In the genomic region with DNA sequence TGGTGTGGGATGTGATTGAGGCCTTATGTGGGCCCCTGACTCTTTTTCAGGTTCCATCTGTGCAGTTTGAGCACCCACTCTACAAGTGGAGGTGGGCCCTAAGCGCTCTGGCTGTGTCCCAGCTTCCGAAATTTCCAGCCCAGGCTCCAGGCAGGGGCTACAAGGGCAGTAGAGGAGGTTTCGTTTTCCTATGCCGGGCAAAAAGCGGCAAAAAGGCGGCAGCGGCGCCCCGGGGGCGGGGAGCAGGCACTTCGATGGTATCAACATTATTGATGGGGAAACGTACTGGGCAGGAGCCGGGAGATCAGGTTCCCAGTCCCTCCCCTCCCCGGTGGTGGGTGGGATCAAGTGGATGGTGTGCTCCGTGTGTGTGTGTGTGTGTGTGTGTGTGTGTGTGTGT, we compare ENCODE assay signal across 7 mouse cellular contexts. TPM values are rescaled to one million over a fixed set of nuclear protein-coding genes. Genes with fewer than 3 reads are reported as not detected.
DNase-seq lines count a peak whose midpoint lies in the region; ATAC-seq and TF ChIP-seq lines count a peak whose summit lies in the region.

No protein-coding gene starts in this region.

- H3K4me2 ChIP-seq in heart, postnatal 0 days (ENCODE audit: low read depth, low read length), result peak overlapping the region; percentile 50
- peak overlapping the region; percentile 85 for H3K4me2 ChIP-seq in neural tube, embryonic 14.5 days (ENCODE audit: low read depth, low read length)

- 4% methylated on average over 14 of the region's 15 CpGs for WGBS in heart, postnatal 0 days
- 0% methylated on average over 14 of the region's 15 CpGs for WGBS in limb, embryonic 10.5 days
- 0% methylated on average over 11 of the region's 15 CpGs for WGBS in neural tube, embryonic 14.5 days

- no peak for TF ChIP-seq EP300 in heart, postnatal 0 days (IDR thresholded peaks at IDR 0.05; ENCODE audit: low read depth)

- no peaks in the 10 kb centered on the region for H3K9me3 ChIP-seq in heart, postnatal 0 days (replicated peaks; ENCODE audit: control insufficient read depth, low read length)
- H3K9me3 ChIP-seq in limb, embryonic 10.5 days (replicated peaks), result no peaks in the 10 kb centered on the region
- no peaks in the 10 kb centered on the region for H3K9me3 ChIP-seq in neural tube, embryonic 14.5 days (ENCODE audit: control insufficient read depth, low read length)

- peak; percentile 24 to 38 for DNase-seq in urinary bladder, adult 18-20 months (ENCODE audit: low spot score in 2 of 2)
- DNase-seq in urinary bladder, postnatal 10 days (ENCODE audit: low spot score), result no peak
- DNase-seq in heart, postnatal 0 days (ENCODE audit: low spot score), result no peak
- peak; percentile 79 for DNase-seq in limb, embryonic 10.5 days (ENCODE audit: low spot score)
- DNase-seq in cerebellum, adult 11 months, result no peak
- DNase-seq in spleen, postnatal 10 days (ENCODE audit: low spot score in 2 of 2), result no peak

- H3K27ac ChIP-seq in heart, postnatal 0 days (ENCODE audit: low read depth), result no peak overlapping the region
- H3K27ac ChIP-seq in limb, embryonic 10.5 days, result peak overlapping the region; percentile 98
- peak overlapping the region; percentile 78 for H3K27ac ChIP-seq in neural tube, embryonic 14.5 days (ENCODE audit: low read depth, low read length)

- no peaks in the 10 kb centered on the region for H3K36me3 ChIP-seq in heart, postnatal 0 days (replicated peaks; ENCODE audit: control insufficient read depth, insufficient read depth, low read length)
- H3K36me3 ChIP-seq in limb, embryonic 10.5 days, result no peaks in the 10 kb centered on the region
- H3K36me3 ChIP-seq in neural tube, embryonic 14.5 days (ENCODE audit: control insufficient read depth, insufficient read depth, low read length), result no peaks in the 10 kb centered on the region

- H3K4me1 ChIP-seq in heart, postnatal 0 days (ENCODE audit: control insufficient read depth, insufficient read depth), result peaks cover 18% of the 10 kb centered on the region; the same call in 1 of the 2 replicates
- peaks cover 56% of the 10 kb centered on the region for H3K4me1 ChIP-seq in limb, embryonic 10.5 days
- H3K4me1 ChIP-seq in neural tube, embryonic 14.5 days (ENCODE audit: control insufficient read depth, insufficient read depth, low read length), result peaks cover 14% of the 10 kb centered on the region; the same call in 1 of the 2 replicates

- peaks cover 98% of the 10 kb centered on the region for H3K27me3 ChIP-seq in heart, postnatal 0 days (ENCODE audit: control insufficient read depth, insufficient read depth, low read length)
- peaks cover 73% of the 10 kb centered on the region for H3K27me3 ChIP-seq in limb, embryonic 10.5 days (ENCODE audit: low read depth, poor library complexity, severe bottlenecking)
- H3K27me3 ChIP-seq in neural tube, embryonic 14.5 days (ENCODE audit: control insufficient read depth, insufficient read depth, low read length), result no peaks in the 10 kb centered on the region; the same call in 1 of the 2 replicates

- ATAC-seq in heart, postnatal 0 days (ENCODE audit: insufficient read depth, low read depth), result no peak
- no peak for ATAC-seq in neural tube, embryonic 14.5 days (ENCODE audit: low read depth)

- peak overlapping the region; percentile 31 for H3K4me3 ChIP-seq in heart, postnatal 0 days (ENCODE audit: low read depth, low read length)
- peak overlapping the region; percentile 89 for H3K4me3 ChIP-seq in limb, embryonic 10.5 days
- peak overlapping the region; percentile 14; the same call in 1 of the 2 replicates for H3K4me3 ChIP-seq in neural tube, embryonic 14.5 days (ENCODE audit: low read depth, low read length)

- H3K9ac ChIP-seq in heart, postnatal 0 days (replicated peaks; ENCODE audit: low read depth, low read length), result no peak overlapping the region
- peak overlapping the region; percentile 41 for H3K9ac ChIP-seq in neural tube, embryonic 14.5 days (replicated peaks; ENCODE audit: low read depth, low read length)

- no peak for TF ChIP-seq CTCF in heart, postnatal 0 days (IDR thresholded peaks at IDR 0.05; ENCODE audit: low read depth)

RNA-seq across cellular contexts. Expression of gene Sall1, which starts 2.3 kb away (rescaled TPM):
- total RNA-seq in heart, postnatal 0 days (2014; rRNA removed; ENCODE audit: low replicate concordance), result 2.3 and 3.9 TPM in 2 replicates
- 1.6 and 2.0 TPM in 2 replicates for polyA plus RNA-seq in heart, postnatal 0 days (2015; fragmentation: Nextera tagmentation; extraction: Ambion mirVana)
- 12.8 and 18.3 TPM in 2 replicates for polyA plus RNA-seq in limb, embryonic 10.5 days (2016; fragmentation: Nextera tagmentation; extraction: Ambion mirVana)
- 17.7 and 21.3 TPM in 2 replicates for polyA plus RNA-seq in neural tube, embryonic 14.5 days (2014; fragmentation: Nextera tagmentation; extraction: Ambion mirVana)

Comparison
In these comparisons a context has a peak if more than half of its experiments do, and no peak if none do; other contexts are left out.
1. DNase-seq: peak in urinary bladder, adult 18-20 months (2 of 2) and limb, embryonic 10.5 days (single experiment); none in urinary bladder, postnatal 10 days (single experiment), heart, postnatal 0 days (single experiment), cerebellum, adult 11 months (single experiment) and spleen, postnatal 10 days (0 of 2).
2. H3K4me3 ChIP-seq: peak in every context shown above with its lines; median percentile 89 in limb, embryonic 10.5 days; 31 in heart, postnatal 0 days; 14 in neural tube, embryonic 14.5 days.